Mouse (Mus musculus): ENCODE measurements around the gene Prox2.

Gene Prox2

GRCm38 (mm10) chr12:85110698-85111592 is at the start of gene Prox2, which contains the start of gene Dlst:
TSS of gene Prox2 (minus strand) at chr12:85110759.
TSS of gene Dlst (plus strand) at chr12:85110833.
- DNase-seq (ENCODE audit: low spot score in 2 of 2), result peak; percentile 93

DNA sequence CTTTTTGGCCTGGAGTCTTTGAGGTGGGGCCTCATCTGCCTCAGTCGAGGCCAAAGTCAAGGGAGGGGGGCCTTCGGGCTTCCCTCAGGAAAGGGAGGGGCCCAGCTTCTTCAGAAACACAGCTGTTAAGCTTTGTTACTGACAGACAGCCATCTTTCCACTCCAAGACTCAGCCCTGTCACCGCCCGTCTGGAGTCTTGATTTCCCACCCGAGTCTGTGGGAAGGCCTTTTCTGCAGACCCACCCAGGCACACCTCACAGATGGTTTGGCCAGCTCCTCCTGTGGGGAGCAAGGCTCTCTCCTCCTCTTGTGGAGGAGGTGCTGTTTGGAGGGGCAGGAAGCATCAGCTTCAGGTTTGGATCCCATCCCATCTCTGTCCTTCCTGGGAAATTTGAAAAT is 49.0 kb upstream of the Prox2 start:
- DNase-seq (ENCODE audit: low spot score in 2 of 2), result no peak

- DNase-seq (ENCODE audit: low spot score in 2 of 2), result no peak
These were observed 48.2 kb upstream of the Prox2 start for GRCm38 (mm10) chr12:85158801-85159200.

GRCm38 (mm10) chr12:85157797-85158460 is 47.4 kb upstream of the Prox2 start:
- no peak for DNase-seq (ENCODE audit: low spot score in 2 of 2)

- DNase-seq (ENCODE audit: low spot score in 2 of 2), result no peak
These were observed 45.8 kb upstream of the Prox2 start for GRCm38 (mm10) chr12:85156324-85156723.

DNA sequence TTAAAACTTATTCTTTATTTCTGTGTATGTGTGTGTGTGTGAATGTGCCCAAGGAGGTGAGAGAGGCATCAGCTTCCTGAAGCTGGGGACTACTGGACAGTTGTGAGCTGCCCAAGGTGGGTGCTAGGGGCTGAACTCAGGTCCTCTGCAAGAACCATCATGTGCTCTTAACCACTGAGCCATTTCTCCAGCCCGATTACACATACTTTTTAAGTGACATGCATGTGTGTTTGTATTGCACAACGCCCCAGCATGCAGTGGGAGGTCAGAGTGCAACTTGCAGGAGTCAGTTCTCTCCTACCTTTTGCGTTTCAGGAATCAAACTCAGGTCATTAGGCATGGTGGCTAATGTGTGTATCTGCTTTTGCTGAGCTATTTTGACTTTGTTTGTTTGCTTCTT is 42.5 kb upstream of the Prox2 start:
- DNase-seq (ENCODE audit: low spot score in 2 of 2), result no peak

DNA sequence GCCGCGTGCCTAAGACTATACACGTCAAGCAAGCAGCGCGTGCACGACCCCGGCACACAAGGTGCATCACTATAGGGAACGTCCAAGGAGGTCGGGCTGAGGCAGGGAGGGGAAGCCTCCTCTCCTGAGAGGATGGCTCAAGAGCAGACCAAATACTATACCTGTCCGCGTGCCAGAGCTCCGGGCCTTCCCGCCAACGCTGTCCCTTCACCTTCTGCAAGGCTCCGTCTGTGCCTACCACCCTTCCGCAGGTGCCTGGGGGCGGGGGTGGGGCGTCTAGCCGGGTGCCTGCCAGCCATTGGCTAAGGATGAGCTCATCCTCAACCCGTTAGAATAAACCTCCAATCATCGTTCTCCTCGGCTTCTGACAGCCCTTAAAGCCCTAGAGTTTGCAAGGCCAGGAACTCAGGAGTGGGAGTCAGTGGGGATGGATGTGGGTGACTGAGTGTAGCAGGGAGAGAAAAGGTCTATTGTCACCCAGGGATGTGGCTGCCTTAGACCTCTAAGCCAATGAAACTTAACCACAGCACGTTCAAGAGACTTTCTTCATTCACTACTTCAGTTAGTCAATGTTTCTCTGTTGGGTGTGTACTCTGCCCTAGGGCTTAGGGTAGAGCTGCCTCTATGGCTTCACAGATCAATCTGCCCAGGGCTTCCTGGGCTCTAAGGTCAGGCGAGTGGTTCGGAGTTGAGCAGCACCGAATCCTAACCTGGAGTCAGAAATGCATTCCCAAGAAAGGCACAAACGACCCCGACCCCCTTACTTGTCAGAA is 40.6 kb upstream of the Prox2 start, which contains the start of gene Rps6kl1:
TSS of gene Rps6kl1 (minus strand) at position 263 of the 773 bp plus-strand sequence.
- peak; percentile 87 to 89 for DNase-seq (ENCODE audit: low spot score in 2 of 2)

DNA sequence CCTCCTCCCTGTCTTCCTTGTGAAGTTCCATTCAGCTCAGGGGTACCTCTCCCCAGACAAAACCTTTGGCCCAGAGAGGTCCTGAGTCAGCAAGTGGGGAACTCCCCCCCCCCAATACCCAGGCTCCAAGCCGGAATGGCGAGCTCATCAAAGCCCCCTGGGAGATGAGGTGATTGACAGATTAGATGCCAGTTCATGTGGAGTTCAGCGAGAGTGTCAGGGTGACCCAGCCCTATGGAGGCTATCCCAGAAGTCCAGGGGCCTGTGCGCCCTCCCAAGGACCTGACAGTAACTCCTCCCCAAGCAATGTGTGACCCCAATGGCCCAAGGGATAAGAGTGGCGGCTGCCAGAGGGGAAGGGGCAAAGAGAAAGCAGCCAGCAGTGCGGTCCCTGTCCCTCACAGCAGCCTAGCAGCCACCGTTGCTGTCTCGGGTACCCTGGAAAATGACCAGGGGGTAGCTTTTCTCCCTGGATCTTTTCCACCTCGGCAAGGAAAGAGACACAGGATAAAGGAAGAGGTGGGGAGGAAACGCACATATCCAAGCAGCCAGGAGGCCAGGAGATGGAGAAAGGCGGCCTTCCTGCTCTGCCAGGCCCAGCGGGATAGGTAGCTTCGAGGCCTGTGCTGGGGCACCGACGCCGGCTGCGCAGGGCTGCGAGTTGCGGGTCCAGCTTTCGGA is 39.9 kb upstream of the Prox2 start:
- DNase-seq (ENCODE audit: low spot score in 2 of 2), result no peak

DNA sequence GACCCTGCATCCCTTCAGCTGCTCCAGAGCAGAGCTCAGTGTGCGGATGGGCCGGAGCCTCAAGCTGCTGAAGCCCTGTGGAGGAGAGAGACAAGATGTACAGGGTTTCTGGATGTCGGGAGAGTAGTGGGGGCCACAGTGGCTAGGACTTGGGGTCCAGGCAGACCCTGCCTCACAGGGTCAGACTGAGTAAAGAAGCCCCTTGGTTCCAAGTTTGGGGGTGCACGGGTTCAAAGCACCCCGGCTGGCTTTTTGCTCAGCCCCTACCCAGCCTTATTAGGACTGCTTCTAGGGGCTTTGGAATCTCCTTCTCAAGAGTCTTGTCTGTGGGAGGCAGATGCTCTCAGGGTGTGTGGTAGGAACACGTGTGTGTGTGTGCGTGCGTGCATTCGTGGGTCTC is 36.3 kb upstream of the Prox2 start:
- DNase-seq (ENCODE audit: low spot score in 2 of 2), result peak in 1 of 2 experiments; percentile 22

DNA sequence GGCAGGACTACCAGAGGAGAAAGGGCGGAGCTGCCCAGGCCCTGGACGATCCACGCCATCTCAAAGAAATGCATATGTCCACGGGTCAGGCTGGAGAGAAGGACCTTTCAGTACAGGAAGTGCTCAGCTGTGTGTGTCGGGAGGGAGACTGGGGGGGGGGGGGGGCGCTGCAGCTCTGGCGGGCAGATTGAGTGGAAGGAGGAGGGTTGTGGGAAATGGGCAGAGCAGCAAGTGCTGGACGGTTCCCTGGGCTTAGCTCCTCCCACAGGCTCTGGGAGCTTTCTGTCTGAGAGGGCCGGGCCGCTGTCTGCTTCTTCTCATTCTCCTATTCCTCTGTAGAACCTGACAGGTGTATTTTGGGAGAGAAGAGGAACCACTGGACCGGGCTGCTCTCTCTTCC is 35.8 kb upstream of the Prox2 start:
- peak in 1 of 2 experiments; percentile 22 for DNase-seq (ENCODE audit: low spot score in 2 of 2)

DNA sequence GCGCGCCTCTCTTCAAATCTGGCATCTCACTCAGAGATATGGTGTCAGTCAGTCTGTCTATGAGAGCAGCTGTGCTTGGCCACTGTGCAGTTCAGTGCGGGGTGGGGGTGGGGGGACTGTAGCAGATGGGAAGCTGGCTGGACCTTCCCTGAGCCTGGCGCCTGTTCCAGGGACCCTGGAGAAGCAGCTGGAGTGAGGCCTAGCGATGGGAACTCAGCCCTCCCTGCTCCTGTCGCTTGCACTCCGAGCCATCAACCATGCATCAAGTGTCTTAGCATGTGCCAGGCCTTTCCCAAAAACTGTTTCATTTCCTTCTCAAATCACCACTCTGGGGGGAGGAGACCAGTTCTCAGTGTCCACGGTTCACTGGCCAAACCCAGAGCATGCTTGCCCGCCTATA is 35.1 kb upstream of the Prox2 start:
- DNase-seq (ENCODE audit: low spot score in 2 of 2), result peak in 1 of 2 experiments; percentile 32

DNA sequence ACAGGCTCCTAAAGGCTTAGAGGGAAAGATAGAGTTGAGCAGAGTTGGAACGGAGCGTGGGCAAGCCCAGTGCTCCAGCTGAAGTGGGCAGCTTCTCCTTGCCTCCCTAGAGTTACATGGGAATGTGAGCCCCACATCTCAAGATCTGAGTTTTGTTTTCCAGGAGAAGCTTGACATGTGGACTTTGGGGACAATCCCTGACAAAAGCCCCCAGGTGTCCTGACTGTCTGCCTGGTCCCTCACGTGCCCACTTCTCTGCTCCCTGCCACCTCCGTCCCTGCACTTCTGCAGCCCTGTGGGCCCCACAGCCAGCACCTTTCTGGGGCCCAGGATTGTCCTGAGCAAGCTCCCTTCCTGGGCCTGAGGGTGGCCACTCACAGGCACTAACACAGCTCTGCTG is 34.3 kb upstream of the Prox2 start:
- DNase-seq (ENCODE audit: low spot score in 2 of 2), result peak in 1 of 2 experiments; percentile 17

- peak in 1 of 2 experiments; percentile 18 for DNase-seq (ENCODE audit: low spot score in 2 of 2)
These were observed 33.7 kb upstream of the Prox2 start for GRCm38 (mm10) chr12:85144276-85144675.

- DNase-seq (ENCODE audit: low spot score in 2 of 2), result peak; percentile 84 to 87
These were observed 32.2 kb upstream of the Prox2 start for GRCm38 (mm10) chr12:85142803-85143202.

- peak in 1 of 2 experiments; percentile 13 for DNase-seq (ENCODE audit: low spot score in 2 of 2)
These were observed 30.5 kb upstream of the Prox2 start for GRCm38 (mm10) chr12:85141096-85141495.

DNA sequence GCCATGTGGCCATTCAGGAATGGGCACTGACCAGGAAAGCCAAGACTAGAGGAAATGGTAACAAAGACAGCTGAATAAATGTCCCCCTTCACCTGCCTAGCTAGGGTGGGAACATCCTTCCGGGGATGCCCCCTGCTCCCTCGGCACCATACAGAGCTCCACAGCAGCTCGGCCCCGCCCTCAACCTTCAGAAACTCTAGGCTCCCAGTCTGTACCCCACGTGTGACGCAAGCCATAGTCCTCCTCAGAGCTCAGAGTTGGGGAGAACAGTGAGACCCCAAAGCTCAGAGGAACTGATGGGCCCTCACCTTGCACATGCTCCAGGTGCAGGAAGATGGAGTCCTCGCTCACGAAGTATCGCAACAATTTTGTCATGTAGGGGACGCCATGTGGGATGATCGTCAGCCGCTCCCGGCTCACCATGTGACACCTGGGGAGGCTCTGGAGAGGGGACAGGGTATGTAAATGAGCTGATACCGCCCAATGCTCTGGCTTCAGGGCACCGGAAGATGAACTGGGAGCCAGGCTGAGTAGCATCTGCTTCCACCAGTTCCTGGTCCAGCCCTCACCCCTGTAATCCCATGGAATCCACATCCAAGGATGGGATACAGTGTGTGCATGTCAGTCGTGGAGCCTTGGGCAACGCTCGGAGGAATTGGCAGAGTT is 29.6 kb upstream of the Prox2 start:
- DNase-seq (ENCODE audit: low spot score in 2 of 2), result peak in 1 of 2 experiments; percentile 23

DNA sequence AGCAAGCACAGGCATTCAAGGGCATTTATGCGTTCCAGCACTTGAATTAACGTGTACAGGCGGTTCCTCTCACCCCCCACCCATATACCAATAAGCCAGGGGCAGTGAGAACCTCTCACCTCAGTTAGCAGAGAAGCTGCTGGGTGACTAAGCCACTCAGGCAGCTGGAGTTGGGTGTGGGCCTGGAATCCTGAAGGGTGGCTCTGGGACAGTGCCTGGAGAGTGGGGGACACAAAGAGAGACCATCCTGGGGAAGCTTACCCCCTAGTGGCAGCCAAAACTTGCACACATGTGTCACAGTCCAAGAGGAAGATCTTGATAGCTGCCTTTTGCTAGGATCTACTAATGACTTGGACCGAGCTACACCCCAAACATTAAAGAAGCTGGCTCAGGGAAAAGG is 26.1 kb upstream of the Prox2 start:
- peak in 1 of 2 experiments; percentile 21 for DNase-seq (ENCODE audit: low spot score in 2 of 2)

DNA sequence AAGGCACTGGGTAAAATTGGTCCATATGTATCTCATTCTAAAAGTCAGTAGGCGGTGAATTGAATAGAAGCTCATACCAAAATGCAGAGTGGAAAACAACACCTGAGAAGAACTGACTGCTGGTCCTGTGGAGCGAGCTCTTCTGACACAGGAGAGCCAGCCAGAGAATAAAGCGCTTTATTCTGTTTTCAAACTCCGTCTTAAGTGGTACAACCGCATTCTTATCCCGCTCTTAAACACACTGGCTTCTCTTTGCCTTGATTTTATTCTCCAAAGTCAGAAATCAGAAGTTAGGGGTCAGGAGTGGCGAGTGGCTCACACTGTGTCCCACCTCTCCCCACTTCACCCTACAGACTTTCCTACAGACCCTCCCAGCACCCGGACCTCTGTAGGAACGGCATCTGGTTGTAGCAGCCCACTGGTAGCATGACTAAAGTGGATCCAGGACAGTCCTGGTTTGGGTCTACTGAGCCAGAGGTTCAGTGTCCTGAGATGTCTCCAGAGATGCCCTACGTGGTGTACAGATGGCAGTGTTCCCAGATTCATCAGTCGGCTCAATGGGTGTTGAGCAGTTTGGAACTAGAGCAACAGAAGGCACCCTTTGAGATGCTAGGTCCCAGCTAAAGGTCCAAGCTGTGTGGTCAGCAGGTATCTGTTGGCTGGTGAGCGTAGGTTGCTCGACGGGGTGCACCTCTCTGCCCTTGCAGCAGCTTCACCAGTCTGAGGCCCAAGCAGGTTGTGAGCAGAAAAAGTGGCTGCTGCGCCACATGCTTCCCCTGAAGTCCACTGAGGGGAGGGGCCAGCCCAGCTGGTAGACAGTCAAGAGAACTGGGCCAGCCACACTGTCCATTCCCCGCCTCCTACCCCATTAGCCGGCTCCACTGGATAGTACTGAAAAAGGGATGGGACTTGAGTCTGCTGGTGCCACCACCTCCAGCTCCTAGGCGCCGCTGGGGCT is 25.2 kb upstream of the Prox2 start:
- peak in 1 of 2 experiments; percentile 32 for DNase-seq (ENCODE audit: low spot score in 2 of 2)

- DNase-seq (ENCODE audit: low spot score in 2 of 2), result peak in 1 of 2 experiments; percentile 17
These were observed 23.7 kb upstream of the Prox2 start for GRCm38 (mm10) chr12:85134043-85134794.
